Mouse (Mus musculus): ENCODE results near the gene Zfp626.
"Not testable (repeated sequence)": the region's sequence is repeated elsewhere in the genome, so short reads cannot be mapped to it uniquely, and the experiment has no call there.

The Zfp626 gene

GRCm38 (mm10) chr7:27860396-27861235 lies 53.6 kb downstream of the Zfp626 start:
- DNase-seq: peak; percentile 72 to 82

- DNase-seq: not testable (repeated sequence)
Observed at GRCm38 (mm10) chr7:27862578-27862977, 55.6 kb downstream of the Zfp626 start.

All from thymus, postnatal 36 days (tissue).